ENCODE assay signal across 33 mouse cellular contexts in genomic region chr3:101961146-101961835, GRCm38 (mm10). TPM values are rescaled to one million over a fixed set of nuclear protein-coding genes. Genes with fewer than 3 reads are reported as not detected.
"Had no signal": no experiment of that assay in that cellular context is flagged by ENCODE, and none has a peak within 500 bp of the region (broad histone marks: within the 10 kb centered on the region; RNA-seq: fewer than 3 reads in every experiment).

No protein-coding gene starts in this region.

- H3K4me3 ChIP-seq: gastrocnemius, adult 2 months; heart, embryonic 10.5 days; heart, embryonic 12.5 days; hindbrain, embryonic 12.5 days; intestine, embryonic 15.5 days; layer of hippocampus, adult 2 months; left cerebral cortex, adult 2 months; limb, embryonic 10.5 days; limb, embryonic 12.5 days; liver, embryonic 13.5 days; liver, embryonic 15.5 days had no signal

- DNase-seq: gastrocnemius, adult 2 months; gastrocnemius, postnatal 10 days; gastrocnemius, postnatal 25 days; heart, adult 18-20 months; heart, postnatal 10 days; heart, postnatal 4 days; kidney, adult 18-20 months; kidney, adult 8-10 months; kidney, postnatal 10 days; kidney, postnatal 25 days; kidney, postnatal 4 days; liver; liver, embryonic 13.5 days; liver, postnatal 0 days had no signal

- H3K27ac ChIP-seq: gastrocnemius, adult 2 months; heart, embryonic 10.5 days; hindbrain, embryonic 12.5 days; intestine, embryonic 15.5 days; layer of hippocampus, adult 2 months; left cerebral cortex, adult 2 months; limb, embryonic 10.5 days; limb, embryonic 12.5 days; liver, embryonic 13.5 days; liver, embryonic 15.5 days had no signal

- H3K9ac ChIP-seq: heart, embryonic 12.5 days; hindbrain, embryonic 12.5 days; intestine, embryonic 15.5 days; limb, embryonic 12.5 days; liver, embryonic 13.5 days; liver, embryonic 15.5 days; liver, postnatal 0 days had no signal

- H3K27me3 ChIP-seq: heart, embryonic 12.5 days; hindbrain, embryonic 12.5 days; intestine, embryonic 15.5 days; liver, embryonic 13.5 days; liver, embryonic 15.5 days had no signal

- H3K4me1 ChIP-seq: heart, embryonic 12.5 days; intestine, embryonic 15.5 days; liver, embryonic 13.5 days; liver, embryonic 15.5 days had no signal

- H3K9me3 ChIP-seq: heart, embryonic 10.5 days; heart, embryonic 12.5 days; hindbrain, embryonic 12.5 days; intestine, embryonic 15.5 days; limb, embryonic 10.5 days; limb, embryonic 12.5 days; liver, embryonic 13.5 days; liver, embryonic 15.5 days had no signal

- H3K36me3 ChIP-seq: heart, embryonic 10.5 days; heart, embryonic 12.5 days; hindbrain, embryonic 12.5 days; intestine, embryonic 15.5 days; limb, embryonic 10.5 days; limb, embryonic 12.5 days; liver, embryonic 13.5 days; liver, embryonic 15.5 days had no signal

- ATAC-seq: inflammation-experienced regulatory T-cells, adult 6 months; intestine, embryonic 15.5 days; intestine, postnatal 0 days; liver, postnatal 0 days had no signal

- H3K4me2 ChIP-seq: heart, embryonic 12.5 days; hindbrain, embryonic 12.5 days; intestine, embryonic 15.5 days; limb, embryonic 12.5 days; liver, embryonic 11.5 days; liver, embryonic 13.5 days; liver, embryonic 15.5 days had no signal

RNA-seq across cellular contexts. Expression of gene Nhlh2, which starts 48.6 kb away (rescaled TPM):
- total RNA-seq: gastrocnemius, adult 2 months; gastrocnemius, postnatal 10 days; gastrocnemius, postnatal 25 days; gastrocnemius, postnatal 4 days; granulocyte monocyte progenitor cell, adult 5-6 weeks; heart, adult 18-20 months; heart, adult 8-10 months; heart, postnatal 10 days; heart, postnatal 25 days; heart, postnatal 4 days had no signal
- polyA plus RNA-seq: heart, embryonic 14.5 days; heart, embryonic 16.5 days; inflammation-experienced regulatory T-cells, adult 6 months; intestine, embryonic 15.5 days; intestine, postnatal 0 days; kidney, embryonic 14.5 days; liver, embryonic 15.5 days; liver, postnatal 0 days had no signal
